Mouse (Mus musculus): ENCODE measurements around the gene Olfr399. TPM values are rescaled to one million over a fixed set of nuclear protein-coding genes. Genes with fewer than 3 reads are reported as not detected.

Olfr399 gene
- not detected in 2 replicates for polyA plus RNA-seq (2014; fragmentation: Nextera tagmentation; extraction: Ambion mirVana)

DNA sequence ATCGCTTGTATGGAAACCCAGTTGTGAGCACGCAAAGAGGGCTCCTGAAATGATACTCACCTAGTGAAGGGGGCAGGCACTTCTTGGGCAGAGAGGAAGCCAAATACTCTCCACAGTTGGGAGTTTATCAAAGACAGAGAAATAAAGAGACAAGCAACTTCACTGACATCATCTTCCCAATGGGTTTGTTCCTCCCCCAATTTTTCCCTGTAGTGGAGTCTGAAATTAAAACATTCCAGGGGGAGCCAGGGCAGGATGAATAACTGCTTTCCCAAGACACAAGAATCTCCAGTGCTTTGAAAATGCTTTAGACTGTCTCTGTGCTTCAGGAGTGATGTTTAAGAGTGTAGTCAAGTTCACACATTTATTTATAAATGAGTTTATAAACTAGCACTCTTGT, at the start of gene Olfr399, which contains the start of gene Olfr139:
TSS of gene Olfr399 (minus strand) at position 165 of the 400 bp plus-strand sequence.
TSS of gene Olfr139 (minus strand) at position 101 of the 400 bp plus-strand sequence.
- 80% methylated on average over 2 of the region's 2 CpGs for WGBS
- no peak within 1 kb of the TSS for H3K9ac ChIP-seq (replicated peaks; ENCODE audit: low read depth, low read length)
- no peaks in the 10 kb centered on the region for H3K4me1 ChIP-seq (ENCODE audit: control insufficient read depth, insufficient read depth, low read length)
- no peak for ATAC-seq (ENCODE audit: low read depth)
- no peaks in the 10 kb centered on the region for H3K36me3 ChIP-seq (ENCODE audit: control insufficient read depth, insufficient read depth, low read length)
- no peaks in the 10 kb centered on the region for H3K9me3 ChIP-seq (ENCODE audit: control insufficient read depth, low read length)
- no peak within 1 kb of the TSS for H3K4me2 ChIP-seq (ENCODE audit: low read depth, low read length)
- no peak within 1 kb of the TSS for H3K27ac ChIP-seq (ENCODE audit: low read depth, low read length)
- H3K27me3 ChIP-seq (ENCODE audit: control insufficient read depth, insufficient read depth, low read length): no peaks in the 10 kb centered on the region
- H3K4me3 ChIP-seq (ENCODE audit: low read depth, low read length): no peak within 1 kb of the TSS

DNA sequence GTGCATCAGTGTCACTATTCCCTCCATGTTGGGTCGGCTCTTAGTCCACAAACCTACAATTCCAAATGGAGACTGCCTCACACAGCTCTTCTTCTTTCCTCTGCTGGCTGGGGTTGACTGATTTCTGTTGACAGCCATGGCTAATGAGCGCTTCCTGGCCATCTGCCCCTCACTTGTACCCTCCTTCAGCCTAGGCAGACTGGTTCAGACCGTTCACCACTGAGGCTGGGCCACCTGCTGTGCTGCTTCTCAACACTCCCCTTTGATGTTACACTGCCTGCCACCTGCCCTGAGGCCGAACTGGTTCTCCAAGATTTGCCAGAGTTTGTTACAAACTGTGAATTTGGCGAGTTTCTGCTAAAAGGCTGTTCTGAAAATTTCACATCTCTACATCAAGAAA, 48.7 kb upstream of the Olfr399 start:
- H3K27ac ChIP-seq (ENCODE audit: low read depth, low read length): no peak overlapping the region
- 0 out of 2 replicates have a peak, but pooled peaks cover 1% of the 10 kb centered on the region for H3K9me3 ChIP-seq (ENCODE audit: control insufficient read depth, low read length)
- no peak overlapping the region for H3K4me3 ChIP-seq (ENCODE audit: low read depth, low read length)
- H3K27me3 ChIP-seq (ENCODE audit: control insufficient read depth, insufficient read depth, low read length): no peaks in the 10 kb centered on the region
- no peaks in the 10 kb centered on the region for H3K4me1 ChIP-seq (ENCODE audit: control insufficient read depth, insufficient read depth, low read length)
- ATAC-seq (ENCODE audit: low read depth): no peak
- H3K36me3 ChIP-seq (ENCODE audit: control insufficient read depth, insufficient read depth, low read length): no peaks in the 10 kb centered on the region
- 43% methylated on average over 5 of the region's 5 CpGs for WGBS
- no peak overlapping the region for H3K4me2 ChIP-seq (ENCODE audit: low read depth, low read length)
- no peak overlapping the region for H3K9ac ChIP-seq (replicated peaks; ENCODE audit: low read depth, low read length)

DNA sequence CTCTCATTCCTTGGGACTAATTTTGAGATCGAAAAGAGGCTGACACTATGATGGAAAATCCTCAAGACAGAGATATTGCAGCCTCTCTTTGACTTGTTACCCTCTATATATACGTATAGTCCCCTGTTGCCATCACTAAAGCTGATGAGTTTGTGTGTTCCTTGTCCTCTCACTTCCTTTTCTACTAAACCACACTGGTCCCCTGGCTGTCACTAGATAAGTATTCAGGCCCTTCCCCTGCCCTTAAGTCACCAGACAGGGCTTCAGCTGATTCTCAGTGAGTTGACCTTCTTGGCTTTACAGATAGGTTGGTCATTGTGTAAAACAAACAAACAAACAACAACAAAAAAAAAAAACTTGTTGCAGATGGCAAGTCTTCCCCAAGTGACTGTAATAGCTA, 45.1 kb upstream of the Olfr399 start:
- ATAC-seq (ENCODE audit: low read depth): no peak
- 55% methylated on average over 2 of the region's 2 CpGs for WGBS
- H3K4me1 ChIP-seq (ENCODE audit: control insufficient read depth, insufficient read depth, low read length): no peaks in the 10 kb centered on the region
- no peaks in the 10 kb centered on the region for H3K36me3 ChIP-seq (ENCODE audit: control insufficient read depth, insufficient read depth, low read length)
- H3K4me3 ChIP-seq (ENCODE audit: low read depth, low read length): no peak overlapping the region
- H3K27ac ChIP-seq (ENCODE audit: low read depth, low read length): no peak overlapping the region
- no peaks in the 10 kb centered on the region for H3K9me3 ChIP-seq (ENCODE audit: control insufficient read depth, low read length)
- H3K9ac ChIP-seq (replicated peaks; ENCODE audit: low read depth, low read length): no peak overlapping the region
- no peaks in the 10 kb centered on the region for H3K27me3 ChIP-seq (ENCODE audit: control insufficient read depth, insufficient read depth, low read length)
- no peak overlapping the region for H3K4me2 ChIP-seq (ENCODE audit: low read depth, low read length)

DNA sequence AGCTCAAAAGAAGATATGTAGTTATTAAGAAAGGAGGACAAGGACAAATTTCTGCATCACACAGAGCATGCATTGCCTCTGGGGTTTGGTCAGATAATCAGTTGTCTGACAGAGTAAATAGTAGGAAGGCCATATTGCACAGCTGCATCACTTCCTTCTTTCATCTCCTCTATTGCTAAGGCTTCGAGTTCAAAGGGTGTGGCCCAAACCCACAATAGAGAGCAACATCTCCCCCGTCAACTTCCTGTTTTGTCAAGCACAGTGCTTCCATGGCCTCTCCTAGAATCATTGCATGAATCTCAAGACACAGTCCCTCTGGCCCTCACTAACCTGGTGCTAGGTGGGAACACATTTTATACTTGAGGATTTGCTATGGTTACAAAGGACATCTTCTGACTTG, 44.3 kb upstream of the Olfr399 start:
- no peak overlapping the region for H3K4me2 ChIP-seq (ENCODE audit: low read depth, low read length)
- ATAC-seq (ENCODE audit: low read depth): no peak
- no peaks in the 10 kb centered on the region for H3K36me3 ChIP-seq (ENCODE audit: control insufficient read depth, insufficient read depth, low read length)
- 78% methylated on average over 2 of the region's 2 CpGs for WGBS
- no peak overlapping the region for H3K27ac ChIP-seq (ENCODE audit: low read depth, low read length)
- H3K4me1 ChIP-seq (ENCODE audit: control insufficient read depth, insufficient read depth, low read length): no peaks in the 10 kb centered on the region
- no peak overlapping the region for H3K4me3 ChIP-seq (ENCODE audit: low read depth, low read length)
- H3K9me3 ChIP-seq (ENCODE audit: control insufficient read depth, low read length): no peaks in the 10 kb centered on the region
- no peaks in the 10 kb centered on the region for H3K27me3 ChIP-seq (ENCODE audit: control insufficient read depth, insufficient read depth, low read length)
- no peak overlapping the region for H3K9ac ChIP-seq (replicated peaks; ENCODE audit: low read depth, low read length)

DNA sequence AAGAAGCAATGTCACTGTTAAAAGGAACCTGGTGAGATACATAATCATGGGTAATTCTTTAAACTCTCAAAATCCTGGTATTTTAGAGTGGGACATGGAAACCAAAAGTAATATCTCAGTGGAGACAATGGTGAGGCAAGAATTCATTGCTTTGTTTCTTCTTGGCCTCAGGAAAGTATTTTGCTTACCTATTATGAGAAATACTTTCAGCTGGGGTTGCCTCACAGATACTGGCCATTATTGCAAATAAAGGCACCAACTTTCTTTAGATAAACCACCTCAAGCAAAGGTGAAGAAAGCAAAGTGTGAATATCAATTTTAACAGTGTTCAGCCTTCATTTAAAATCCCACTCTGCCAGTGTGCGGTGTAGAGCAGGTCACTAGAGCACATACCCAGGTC, 13.2 kb upstream of the Olfr399 start, which contains the start of gene Zfp616:
TSS of gene Zfp616 (plus strand) at position 301 of the 400 bp plus-strand sequence.
- Histone ChIP-seq H3K4me3 (ENCODE audit: low read depth, low read length) (no peak within 1 kb of the TSS), H3K9ac (replicated peaks; ENCODE audit: low read depth, low read length) (no peak within 1 kb of the TSS), H3K36me3 (ENCODE audit: control insufficient read depth, insufficient read depth, low read length) (no peaks in the 10 kb centered on the region), H3K27ac (ENCODE audit: low read depth, low read length) (no peak within 1 kb of the TSS), H3K4me1 (ENCODE audit: control insufficient read depth, insufficient read depth, low read length) (no peaks in the 10 kb centered on the region), H3K9me3 (ENCODE audit: control insufficient read depth, low read length) (no peaks in the 10 kb centered on the region; the same call in 1 of the 2 replicates), H3K4me2 (ENCODE audit: low read depth, low read length) (no peak within 1 kb of the TSS), H3K27me3 (ENCODE audit: control insufficient read depth, insufficient read depth, low read length) (no peaks in the 10 kb centered on the region)
- ATAC-seq (ENCODE audit: low read depth): no peak
- 100% methylated on average over 1 of the region's 1 CpGs for WGBS

DNA sequence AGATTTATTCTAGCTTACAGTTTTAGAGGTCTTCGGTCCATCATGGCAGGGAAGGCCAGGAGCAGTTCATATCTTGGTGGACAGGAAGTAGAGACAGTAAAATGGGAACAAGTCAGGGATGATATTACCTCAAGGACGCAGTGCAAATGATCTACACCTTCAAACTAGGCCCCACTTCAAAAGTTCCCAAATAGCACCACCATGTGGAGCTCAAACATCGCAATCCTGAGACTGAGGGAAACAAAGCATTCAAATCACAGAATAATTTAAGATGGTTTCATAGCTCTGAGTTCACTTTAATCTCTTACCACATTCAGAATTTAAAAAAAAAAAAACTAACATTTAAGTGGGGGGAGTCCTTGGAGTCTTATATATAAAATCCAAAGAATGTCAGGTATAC, 5.1 kb downstream of the Olfr399 start:
- no peaks in the 10 kb centered on the region; the same call in 1 of the 2 replicates for H3K9me3 ChIP-seq (ENCODE audit: control insufficient read depth, low read length)
- H3K9ac ChIP-seq (replicated peaks; ENCODE audit: low read depth, low read length): no peak overlapping the region
- H3K27me3 ChIP-seq (ENCODE audit: control insufficient read depth, insufficient read depth, low read length): no peaks in the 10 kb centered on the region
- ATAC-seq (ENCODE audit: low read depth): no peak
- H3K27ac ChIP-seq (ENCODE audit: low read depth, low read length): no peak overlapping the region
- no peaks in the 10 kb centered on the region for H3K36me3 ChIP-seq (ENCODE audit: control insufficient read depth, insufficient read depth, low read length)
- WGBS: 76% methylated on average over 3 of the region's 3 CpGs
- no peaks in the 10 kb centered on the region for H3K4me1 ChIP-seq (ENCODE audit: control insufficient read depth, insufficient read depth, low read length)
- no peak overlapping the region for H3K4me3 ChIP-seq (ENCODE audit: low read depth, low read length)
- H3K4me2 ChIP-seq (ENCODE audit: low read depth, low read length): no peak overlapping the region

Other genes with a start within 250 kb of the Olfr399 start
- not detected in 2 replicates for gene Olfr392, start 239.6 kb downstream of the Olfr399 start, polyA plus RNA-seq (2014; fragmentation: Nextera tagmentation; extraction: Ambion mirVana)
- gene Olfr393, start 205.2 kb downstream of the Olfr399 start, polyA plus RNA-seq (2014; fragmentation: Nextera tagmentation; extraction: Ambion mirVana): not detected in 2 replicates
- gene Olfr394, start 165.8 kb downstream of the Olfr399 start, polyA plus RNA-seq (2014; fragmentation: Nextera tagmentation; extraction: Ambion mirVana): not detected in 2 replicates
- not detected in 2 replicates for gene Olfr395, start 147.3 kb downstream of the Olfr399 start, polyA plus RNA-seq (2014; fragmentation: Nextera tagmentation; extraction: Ambion mirVana)
- gene Olfr23, start 119.9 kb downstream of the Olfr399 start, polyA plus RNA-seq (2014; fragmentation: Nextera tagmentation; extraction: Ambion mirVana): not detected in 2 replicates
- not detected in 2 replicates for gene Olfr397, start 95.8 kb downstream of the Olfr399 start, polyA plus RNA-seq (2014; fragmentation: Nextera tagmentation; extraction: Ambion mirVana)
- not detected in 2 replicates for gene Olfr398, start 66.2 kb downstream of the Olfr399 start, polyA plus RNA-seq (2014; fragmentation: Nextera tagmentation; extraction: Ambion mirVana)
- not detected in 2 replicates for gene Olfr139, start 64 bp downstream of the Olfr399 start, polyA plus RNA-seq (2014; fragmentation: Nextera tagmentation; extraction: Ambion mirVana)
- not detected in 2 replicates for gene Zfp616, start 13.3 kb upstream of the Olfr399 start, polyA plus RNA-seq (2014; fragmentation: Nextera tagmentation; extraction: Ambion mirVana)
- not detected in 2 replicates for gene Olfr401, start 57.1 kb upstream of the Olfr399 start, polyA plus RNA-seq (2014; fragmentation: Nextera tagmentation; extraction: Ambion mirVana)
- gene Olfr402, start 96.9 kb upstream of the Olfr399 start, polyA plus RNA-seq (2014; fragmentation: Nextera tagmentation; extraction: Ambion mirVana): not detected in 2 replicates
- gene Olfr403, start 129.6 kb upstream of the Olfr399 start, polyA plus RNA-seq (2014; fragmentation: Nextera tagmentation; extraction: Ambion mirVana): not detected in 2 replicates
- not detected in 2 replicates for gene Olfr43, start 154.8 kb upstream of the Olfr399 start, polyA plus RNA-seq (2014; fragmentation: Nextera tagmentation; extraction: Ambion mirVana)
- not detected in 2 replicates for gene Olfr406, start 203.2 kb upstream of the Olfr399 start, polyA plus RNA-seq (2014; fragmentation: Nextera tagmentation; extraction: Ambion mirVana)
- not detected in 2 replicates for gene Olfr59, start 227.1 kb upstream of the Olfr399 start, polyA plus RNA-seq (2014; fragmentation: Nextera tagmentation; extraction: Ambion mirVana)

All from neural tube, embryonic 14.5 days (tissue).